31 mouse cellular contexts compared by ENCODE assay signal in genomic region chr10:24282650-24283049, GRCm38 (mm10). TPM values are rescaled to one million over a fixed set of nuclear protein-coding genes. Genes with fewer than 3 reads are reported as not detected.
DNase-seq lines count a peak whose midpoint lies in the region; ATAC-seq and TF ChIP-seq lines count a peak whose summit lies in the region.
"Had no signal": no experiment of that assay in that cellular context is flagged by ENCODE, and none has a peak within 500 bp of the region (broad histone marks: within the 10 kb centered on the region; RNA-seq: fewer than 3 reads in every experiment).

No protein-coding gene starts in this region.

- H3K4me3 ChIP-seq in hindbrain, postnatal 0 days (ENCODE audit: low read length), result no peak overlapping the region
- H3K4me3 ChIP-seq in hindbrain, embryonic 12.5 days, result no peak overlapping the region
- H3K4me3 ChIP-seq: embryonic facial prominence, embryonic 12.5 days; embryonic facial prominence, embryonic 15.5 days; forebrain, embryonic 10.5 days; forebrain, embryonic 15.5 days; gastrocnemius, adult 2 months; hindbrain, embryonic 13.5 days had no signal

- no peak for TF ChIP-seq POLR2A in brain, embryonic 14.5 days (IDR thresholded peaks at IDR 0.05; ENCODE audit: borderline replicate concordance, extremely low read depth, insufficient read depth, insufficient read length, poor library complexity, severe bottlenecking)

- TF ChIP-seq CTCF in hindbrain, postnatal 0 days (IDR thresholded peaks at IDR 0.05; ENCODE audit: low read depth), result no peak
- no peak for TF ChIP-seq CTCF in brain, embryonic 14.5 days (IDR thresholded peaks at IDR 0.05; ENCODE audit: borderline replicate concordance, extremely low read depth, insufficient read depth, insufficient read length)

- peak; percentile 3 for DNase-seq in hindbrain, postnatal 0 days (ENCODE audit: low spot score)
- peak; percentile 48 for DNase-seq in lung, postnatal 10 days
- no peak for DNase-seq in lung, postnatal 36 days
- DNase-seq in brain, embryonic 14.5 days (ENCODE audit: low read depth), result peak; percentile 24
- no peak for DNase-seq in kidney, adult 9 months
- DNase-seq in urinary bladder, adult 2 months (ENCODE audit: low spot score), result no peak
- DNase-seq: adrenal gland, adult 8-10 months; adrenal gland, postnatal 25 days; cerebellum, adult 11 months; cerebellum, adult 2 months; cerebellum, adult 9-11 months; cerebellum, postnatal 25 days; gastrocnemius, adult 2 months; gastrocnemius, postnatal 14 days; heart, adult 11 months had no signal

- no peaks in the 10 kb centered on the region for H3K36me3 ChIP-seq in hindbrain, postnatal 0 days (ENCODE audit: insufficient read depth, low read length)
- H3K36me3 ChIP-seq in hindbrain, embryonic 12.5 days, result no peaks in the 10 kb centered on the region
- H3K36me3 ChIP-seq: embryonic facial prominence, embryonic 12.5 days; embryonic facial prominence, embryonic 15.5 days; forebrain, embryonic 10.5 days; forebrain, embryonic 15.5 days; hindbrain, embryonic 13.5 days had no signal

- no peak overlapping the region for H3K4me2 ChIP-seq in hindbrain, postnatal 0 days (ENCODE audit: low read depth, low read length)
- no peak overlapping the region for H3K4me2 ChIP-seq in hindbrain, embryonic 12.5 days (replicated peaks)
- H3K4me2 ChIP-seq: embryonic facial prominence, embryonic 12.5 days; embryonic facial prominence, embryonic 15.5 days; forebrain, embryonic 15.5 days; heart, embryonic 11.5 days; hindbrain, embryonic 13.5 days had no signal

- 55% methylated on average over 5 of the region's 5 CpGs for WGBS in hindbrain, postnatal 0 days
- WGBS in hindbrain, embryonic 12.5 days, result 65% methylated on average over 5 of the region's 5 CpGs

- H3K9ac ChIP-seq in hindbrain, postnatal 0 days (replicated peaks; ENCODE audit: low read length), result no peak overlapping the region
- no peak overlapping the region for H3K9ac ChIP-seq in hindbrain, embryonic 12.5 days
- H3K9ac ChIP-seq: embryonic facial prominence, embryonic 12.5 days; embryonic facial prominence, embryonic 15.5 days; forebrain, embryonic 15.5 days; hindbrain, embryonic 13.5 days had no signal

- no peaks in the 10 kb centered on the region for H3K9me3 ChIP-seq in hindbrain, postnatal 0 days (ENCODE audit: low read length)
- no peaks in the 10 kb centered on the region for H3K9me3 ChIP-seq in hindbrain, embryonic 12.5 days (replicated peaks)
- H3K9me3 ChIP-seq: embryonic facial prominence, embryonic 12.5 days; embryonic facial prominence, embryonic 15.5 days; forebrain, embryonic 10.5 days; forebrain, embryonic 15.5 days; hindbrain, embryonic 13.5 days had no signal

- no peaks in the 10 kb centered on the region for H3K27me3 ChIP-seq in hindbrain, postnatal 0 days (ENCODE audit: insufficient read depth, low read length)
- no peaks in the 10 kb centered on the region for H3K27me3 ChIP-seq in hindbrain, embryonic 12.5 days
- H3K27me3 ChIP-seq: embryonic facial prominence, embryonic 12.5 days; embryonic facial prominence, embryonic 15.5 days; forebrain, embryonic 15.5 days; hindbrain, embryonic 13.5 days had no signal

- no peak for ATAC-seq in hindbrain, postnatal 0 days
- ATAC-seq in hindbrain, embryonic 12.5 days (ENCODE audit: low FRiP score), result no peak
- ATAC-seq: activated CD4-positive, CD25-positive, alpha-beta regulatory T cell, adult 4 months; CD4-positive, CD25-positive, alpha-beta regulatory T cell, adult 4 months; forebrain, embryonic 15.5 days; hindbrain, embryonic 16.5 days; inflammation-experienced regulatory T-cells, adult 6 months; intestine, embryonic 16.5 days had no signal

- no peaks in the 10 kb centered on the region for H3K4me1 ChIP-seq in hindbrain, postnatal 0 days (ENCODE audit: insufficient read depth, low read length)
- H3K4me1 ChIP-seq in hindbrain, embryonic 12.5 days, result no peaks in the 10 kb centered on the region
- H3K4me1 ChIP-seq: embryonic facial prominence, embryonic 12.5 days; embryonic facial prominence, embryonic 15.5 days; forebrain, embryonic 15.5 days; hindbrain, embryonic 13.5 days had no signal

- H3K27ac ChIP-seq in hindbrain, postnatal 0 days, result no peak overlapping the region
- no peak overlapping the region for H3K27ac ChIP-seq in hindbrain, embryonic 12.5 days
- H3K27ac ChIP-seq: embryonic facial prominence, embryonic 12.5 days; embryonic facial prominence, embryonic 15.5 days; forebrain, embryonic 10.5 days; forebrain, embryonic 15.5 days; gastrocnemius, adult 2 months; hindbrain, embryonic 13.5 days had no signal

RNA-seq across cellular contexts. Expression of gene Moxd1, which starts 59.3 kb away (rescaled TPM):
- 10.6 and 14.3 TPM in 2 replicates for total RNA-seq in hindbrain, postnatal 0 days (2014; rRNA removed)
- polyA plus RNA-seq in hindbrain, postnatal 0 days (2015; fragmentation: Nextera tagmentation; extraction: Ambion mirVana), result 12.9 and 16.2 TPM in 2 replicates
- 16.1 and 17.8 TPM in 2 replicates for polyA plus RNA-seq in hindbrain, embryonic 12.5 days (2016; fragmentation: Nextera tagmentation; extraction: Ambion mirVana)
- polyA plus RNA-seq in brain, embryonic 14.5 days (2012; rRNA removed), result 2.0 and 5.0 TPM in 2 replicates
- 12.8 and 14.9 TPM in 2 replicates for polyA plus RNA-seq in urinary bladder, adult 2 months (2012; rRNA removed)
- total RNA-seq: common myeloid progenitor, adult 5-6 weeks; hematopoietic stem cell, adult 5-6 weeks; MEL had no signal
- polyA plus RNA-seq: activated CD4-positive, CD25-positive, alpha-beta regulatory T cell, adult 4 months; C2C12; CD4-positive, CD25-positive, alpha-beta regulatory T cell, adult 4 months; inflammation-experienced regulatory T-cells, adult 6 months had no signal

Comparison
In these comparisons a context has a peak if more than half of its experiments do, and no peak if none do; other contexts are left out.
1. DNase-seq: peak in hindbrain, postnatal 0 days (single experiment), lung, postnatal 10 days (single experiment) and brain, embryonic 14.5 days (single experiment); none in lung, postnatal 36 days (single experiment), kidney, adult 9 months (single experiment) and urinary bladder, adult 2 months (single experiment).